Mouse (Mus musculus) CD8-positive naive resting alpha-beta T cell, adult 2 months (primary cell): ENCODE data around the gene Nebl.
A peak's percentile ranks its signal among the peaks of the same experiment; 100 is the strongest.

Experiments
- DNase-seq, 2 experiments: peaks; one replicate each; pipeline ENCODE4 v3.0.0; 2022; ENCODE audit warnings: low read depth in 2 of 2, low spot score in 2 of 2

The Nebl gene

DNA sequence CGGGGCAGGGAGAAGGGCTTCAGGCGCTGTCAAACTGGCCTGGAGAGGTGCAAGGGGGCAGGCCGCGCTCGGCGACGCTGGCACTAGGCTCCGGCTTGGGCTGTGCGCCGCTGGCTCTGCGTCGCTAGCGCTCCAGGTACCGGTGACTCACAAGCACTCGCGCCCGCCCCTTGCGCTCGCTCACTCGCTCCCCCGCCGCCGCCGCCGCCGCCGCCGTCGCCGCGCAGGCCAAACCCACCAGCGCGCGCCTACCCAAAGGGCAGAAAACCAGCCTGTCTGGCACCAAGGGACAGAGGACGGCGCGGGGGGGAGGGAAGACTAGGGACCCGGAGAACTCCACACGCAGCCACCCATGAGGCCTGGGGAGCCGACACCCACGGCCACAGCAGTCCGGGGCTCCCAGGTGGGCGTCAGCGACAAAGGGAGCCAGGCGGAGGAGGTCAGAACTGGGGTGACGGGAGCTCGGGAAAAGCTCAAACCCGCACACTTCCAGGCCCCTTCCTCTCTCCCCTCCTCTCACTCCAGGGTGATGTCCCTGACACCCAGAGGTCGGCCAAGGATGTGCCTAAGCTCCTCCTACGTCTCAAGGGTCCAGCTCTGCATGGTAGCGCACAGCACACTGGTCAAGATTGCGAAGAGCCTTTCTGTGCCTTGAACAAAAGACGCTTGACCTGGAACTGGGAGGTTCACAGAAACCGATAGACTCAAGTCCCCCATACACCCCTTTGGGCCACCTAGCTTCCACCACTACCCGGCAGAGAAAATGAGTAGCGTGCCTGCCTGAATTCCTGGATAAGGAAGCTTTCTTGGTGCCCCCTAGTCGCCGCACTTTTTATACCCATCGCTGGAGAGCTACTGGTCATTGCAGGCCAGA lies at the start of gene Nebl:
TSS of gene Nebl (minus strand) at position 508 of the 874 bp plus-strand sequence.
- peak; percentile 42 to 47 for DNase-seq

DNA sequence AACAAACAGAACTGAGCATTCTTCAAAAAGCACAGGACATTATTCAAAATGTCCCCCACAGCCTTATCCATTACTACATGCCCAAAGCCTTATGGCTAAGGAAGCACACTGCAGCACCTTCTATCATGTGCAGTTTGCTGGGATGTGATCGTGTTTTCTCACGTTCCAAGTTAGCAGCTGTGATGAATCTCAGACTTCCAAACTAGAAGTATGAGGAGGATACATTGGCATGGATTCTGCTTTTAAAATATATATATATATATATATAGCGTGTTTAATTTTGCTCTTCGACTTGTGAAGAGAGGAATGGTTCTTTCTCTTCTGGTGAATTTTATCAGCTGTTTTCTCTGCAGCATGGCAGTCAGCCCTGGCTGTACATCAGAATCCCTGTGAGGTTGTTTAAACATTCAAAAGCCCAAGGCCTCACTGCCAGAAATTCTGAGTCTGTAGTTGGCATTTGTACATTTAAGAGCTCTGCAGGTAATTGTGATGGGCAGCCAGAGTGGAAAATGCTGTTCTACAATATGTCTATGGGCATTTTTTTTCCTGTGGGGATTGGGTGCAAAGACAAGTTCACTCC lies 39.1 kb upstream of the Nebl start:
- no peak for DNase-seq

DNA sequence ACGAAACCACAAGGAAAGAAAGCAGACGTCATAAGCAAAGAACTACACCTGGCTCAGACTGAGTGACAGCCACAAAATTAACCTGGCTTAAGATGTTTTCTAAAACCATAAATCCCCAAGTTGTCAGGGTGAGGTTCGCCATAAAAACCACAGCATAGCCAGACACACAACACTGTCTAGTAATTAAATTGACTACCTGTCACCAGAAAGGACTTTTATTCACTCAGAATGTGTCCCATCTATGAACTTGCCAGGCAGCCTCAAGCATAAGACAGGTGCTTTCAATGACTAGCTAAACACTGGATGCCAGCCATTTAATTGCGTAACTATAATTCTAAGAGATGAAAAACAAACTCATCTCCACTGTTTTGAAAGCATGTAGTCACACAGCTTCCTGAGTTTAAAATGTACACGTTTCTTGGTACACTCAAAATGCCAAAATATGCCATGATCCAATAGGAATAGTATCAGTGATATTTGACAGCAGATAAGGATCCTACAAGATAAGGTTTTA lies 38.0 kb upstream of the Nebl start:
- no peak for DNase-seq

DNA sequence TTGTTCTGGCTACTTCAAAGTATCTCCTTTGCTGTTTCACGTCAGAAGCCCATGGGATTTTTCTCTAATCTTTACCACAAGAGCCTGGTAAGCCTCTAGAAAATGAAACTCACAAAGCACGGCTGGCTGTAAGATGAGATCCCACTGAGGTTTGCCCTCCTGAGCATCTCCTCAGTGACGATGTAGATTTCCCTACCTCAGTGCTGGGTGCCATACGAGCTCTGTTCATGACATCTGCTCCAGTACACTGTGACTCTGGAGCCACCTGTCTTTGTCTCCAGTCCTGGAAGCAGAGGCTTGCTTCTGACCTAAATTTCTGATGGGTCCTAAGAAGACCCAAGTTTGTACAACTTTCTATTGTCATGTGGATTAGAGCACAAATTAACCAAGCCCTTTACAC lies 25.0 kb upstream of the Nebl start:
- no peak for DNase-seq

DNA sequence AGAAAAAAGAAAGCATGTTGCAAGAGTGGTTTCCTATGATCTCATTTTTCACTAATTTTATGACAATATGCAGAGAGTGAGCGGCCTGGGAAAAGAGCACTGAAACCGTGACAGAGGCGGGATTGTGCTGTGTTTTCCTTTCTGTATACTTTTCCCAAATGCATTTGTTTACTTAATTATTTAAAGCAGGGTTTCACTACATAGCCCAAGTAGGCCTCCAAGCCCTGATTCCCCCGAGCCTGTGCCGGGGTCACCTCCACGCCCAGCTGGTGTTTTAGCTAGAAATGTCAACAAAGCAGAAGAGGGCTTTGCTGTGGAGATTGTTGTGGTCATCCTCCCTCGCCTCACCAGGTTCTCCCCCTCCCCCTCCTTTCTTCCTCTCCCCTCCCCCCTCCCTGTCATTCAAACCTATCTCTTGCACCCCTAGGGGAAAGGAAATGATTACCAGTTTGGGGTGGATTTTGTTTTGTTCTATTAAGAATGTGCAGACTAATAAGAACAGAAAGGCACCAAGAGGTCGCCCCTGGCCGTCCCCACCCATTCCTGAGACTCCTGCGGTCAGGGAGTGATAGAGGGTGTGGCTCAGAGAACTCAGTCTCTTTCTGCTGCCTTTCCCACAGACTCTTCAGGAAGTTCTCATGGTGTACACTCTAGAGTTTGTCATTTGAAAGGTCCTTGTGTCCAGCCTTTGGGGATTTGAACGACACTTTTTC lies 10.9 kb upstream of the Nebl start:
- DNase-seq: no peak

DNA sequence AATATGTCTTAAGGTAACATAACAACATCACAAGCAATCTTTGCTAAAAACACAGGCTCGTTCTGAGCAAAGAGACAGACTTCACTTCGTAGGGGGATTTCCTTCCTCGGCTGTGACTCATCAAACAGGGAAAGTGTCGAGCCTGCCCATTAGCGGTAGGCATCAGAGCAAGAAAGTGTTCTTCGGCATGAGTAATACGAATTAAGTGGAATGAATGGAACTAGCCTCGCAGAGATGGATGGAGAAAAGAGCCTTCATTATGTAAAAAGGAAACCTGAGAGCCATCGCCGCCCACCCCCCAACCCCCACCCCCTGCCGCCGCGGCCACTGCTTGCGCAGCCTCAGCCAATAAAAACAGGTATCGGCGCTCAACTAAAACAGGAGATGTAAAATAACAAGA lies 10.3 kb upstream of the Nebl start:
- DNase-seq: peak in 1 of 2 experiments; percentile 9

DNA sequence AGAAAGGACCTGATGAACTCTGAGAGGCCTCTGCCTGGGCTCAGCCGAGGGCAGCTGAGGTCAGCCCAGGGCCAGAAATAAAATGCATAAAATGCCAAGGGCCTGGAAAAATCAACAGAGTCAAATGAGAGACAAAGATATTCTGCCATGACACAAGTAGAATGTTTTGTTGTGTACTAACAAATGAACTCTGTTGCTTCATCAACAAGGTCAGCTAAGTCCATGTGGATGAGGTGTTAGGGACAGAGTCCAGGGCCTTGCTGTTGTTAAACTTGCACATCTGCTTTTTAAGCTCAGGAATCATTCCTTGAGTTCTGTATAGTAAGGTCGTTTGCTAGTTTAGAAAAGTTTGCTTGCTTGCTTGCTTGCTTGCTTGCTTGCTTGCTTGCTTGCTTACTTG lies 9.2 kb upstream of the Nebl start:
- DNase-seq: no peak

DNA sequence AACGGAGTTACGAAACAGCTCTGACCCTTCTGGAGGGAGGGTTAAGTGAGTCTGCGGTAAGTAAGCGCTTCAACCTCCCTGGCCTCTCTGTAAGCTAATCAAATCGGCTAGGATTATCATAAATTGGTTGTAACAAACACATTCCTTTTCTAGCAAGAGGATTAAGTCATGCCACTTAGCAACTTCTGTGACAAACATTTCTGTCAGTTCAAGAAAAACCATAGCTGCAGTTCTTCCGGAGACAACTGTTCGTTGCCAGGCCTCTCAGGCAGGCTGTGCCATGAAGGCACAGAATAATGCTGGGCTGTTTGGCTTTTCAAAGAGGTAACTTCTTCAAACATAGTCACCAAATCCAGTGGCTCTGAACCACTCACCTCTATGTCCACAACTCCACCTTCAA lies 946 bp upstream of the Nebl start:
- DNase-seq: no peak

DNA sequence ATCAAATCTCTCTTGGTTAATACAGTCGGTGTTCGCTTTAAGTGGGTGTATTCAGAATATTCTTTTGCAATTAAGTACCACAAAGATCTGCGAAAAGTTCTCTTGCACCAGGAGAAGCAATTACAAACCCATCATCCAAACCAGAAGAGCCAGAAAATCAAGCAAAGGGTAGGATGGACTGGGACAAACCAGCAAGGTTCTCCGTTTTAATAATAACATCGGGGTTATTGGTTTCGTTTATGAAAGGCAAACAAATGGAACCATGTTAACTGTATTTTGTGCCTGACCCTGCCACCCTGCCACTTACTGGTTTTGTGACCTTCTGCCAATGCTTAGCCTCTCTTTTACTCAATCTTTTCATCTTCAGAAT lies 552 bp upstream of the Nebl start:
- DNase-seq: no peak

DNA sequence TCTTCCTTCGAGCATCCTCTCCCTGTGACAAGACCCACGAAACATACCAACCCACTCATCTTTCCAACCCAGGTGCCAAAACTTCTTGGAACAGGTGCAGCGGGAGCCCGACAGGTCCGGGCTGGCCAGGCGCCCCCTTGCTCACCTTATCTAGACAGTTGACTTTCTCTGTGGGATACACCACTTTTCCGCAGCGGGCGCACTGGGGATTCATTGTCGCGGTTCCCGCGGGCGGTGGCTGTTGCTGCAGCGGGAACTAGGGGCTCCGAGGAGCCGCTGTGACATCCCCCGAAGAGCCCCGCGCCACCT lies 662 bp downstream of the Nebl start:
- DNase-seq: no peak

DNA sequence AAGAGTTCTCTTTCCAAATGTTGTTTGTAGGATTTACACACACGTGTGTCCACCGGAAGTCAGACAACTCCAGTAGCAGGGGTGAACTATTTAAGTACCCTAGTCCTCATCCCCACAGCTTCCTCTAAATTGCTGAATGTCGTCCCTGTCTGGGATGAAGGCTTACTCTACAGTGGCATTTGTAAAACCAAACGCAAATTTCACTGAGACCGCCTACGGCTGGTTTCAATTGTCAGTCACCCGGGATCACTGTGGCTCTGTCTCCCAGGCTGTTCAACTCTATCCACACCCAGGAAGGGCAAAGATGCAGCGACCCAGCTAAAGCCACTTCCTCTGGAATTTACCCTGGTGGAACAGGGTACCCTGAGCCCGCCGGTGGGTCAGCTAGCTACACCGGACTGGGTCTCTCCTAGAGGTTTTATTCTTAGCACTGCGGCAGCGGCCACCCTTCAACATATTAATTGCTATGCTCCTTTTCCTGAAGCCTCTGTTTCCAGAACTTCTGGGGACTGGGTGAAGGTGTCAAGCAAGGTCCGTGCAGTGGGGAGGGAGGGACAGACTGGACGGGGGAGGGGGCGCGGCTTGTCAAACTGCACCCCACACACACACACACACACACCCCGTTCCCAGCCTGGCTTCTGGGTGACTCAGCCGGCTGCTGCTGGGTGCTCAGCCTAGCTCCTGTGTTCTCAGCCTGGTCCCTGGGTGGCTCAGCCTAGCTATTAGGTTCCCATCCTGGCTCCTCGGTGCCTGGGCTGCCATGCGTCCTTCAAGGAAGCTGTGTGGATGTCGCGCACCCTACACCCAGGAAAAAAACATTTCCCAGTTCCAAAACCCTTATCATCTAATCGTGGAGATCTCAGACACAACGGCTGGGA lies 1.3 kb downstream of the Nebl start:
- DNase-seq: peak in 1 of 2 experiments; percentile 1

DNA sequence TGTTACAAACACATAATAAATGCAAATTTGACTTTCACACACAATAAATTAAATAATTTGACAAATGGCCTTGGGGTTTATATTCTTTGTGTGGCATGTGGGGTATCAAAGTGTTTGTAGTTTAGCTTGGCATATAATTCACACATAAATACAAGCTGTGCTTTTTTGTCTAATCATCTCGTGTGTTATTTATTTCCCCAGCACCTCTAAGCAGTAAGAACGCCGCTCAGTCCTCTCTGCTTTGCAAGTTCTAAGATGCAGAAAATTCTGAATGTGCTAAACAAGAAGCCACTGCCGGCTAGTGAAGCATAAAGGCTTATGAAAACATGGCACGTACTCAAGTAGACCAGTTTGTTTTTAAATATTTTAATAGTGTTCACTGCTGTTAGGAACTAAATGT lies 6.9 kb downstream of the Nebl start:
- no peak for DNase-seq

DNA sequence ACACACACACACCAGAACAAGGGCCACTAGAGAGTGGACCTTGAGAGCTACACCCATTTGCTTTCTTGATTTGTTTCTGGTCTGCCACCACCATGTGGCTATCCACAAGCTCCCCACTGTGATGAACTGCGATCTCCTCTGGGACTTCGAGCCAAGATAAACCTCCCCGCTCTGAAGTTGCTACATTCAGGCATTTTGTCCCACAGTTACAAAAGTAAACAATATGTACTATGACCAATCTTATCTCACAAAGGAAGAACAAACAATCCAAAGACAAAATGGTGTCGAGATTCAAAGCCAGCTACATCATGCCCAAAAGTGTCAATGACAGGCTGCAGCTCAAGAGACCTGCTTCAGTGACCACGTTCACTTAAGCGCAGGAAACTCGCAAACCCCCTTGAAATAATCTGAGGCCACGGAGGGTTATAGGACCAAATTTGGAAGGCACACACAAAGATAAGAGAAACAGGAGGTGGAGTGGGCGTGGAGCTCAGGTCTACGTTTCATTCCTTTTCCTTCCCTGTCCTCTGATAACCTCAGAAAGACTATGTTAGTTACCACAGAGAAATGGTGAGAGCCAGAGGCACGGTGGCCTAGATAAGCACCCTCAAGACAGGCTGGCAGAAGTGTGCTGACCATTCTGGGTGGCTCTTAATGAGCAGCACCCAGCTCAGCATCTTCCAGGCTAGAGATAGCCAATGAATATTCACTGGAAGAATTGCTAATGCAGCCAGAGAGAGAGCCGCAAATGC lies 7.8 kb downstream of the Nebl start:
- DNase-seq: no peak

DNA sequence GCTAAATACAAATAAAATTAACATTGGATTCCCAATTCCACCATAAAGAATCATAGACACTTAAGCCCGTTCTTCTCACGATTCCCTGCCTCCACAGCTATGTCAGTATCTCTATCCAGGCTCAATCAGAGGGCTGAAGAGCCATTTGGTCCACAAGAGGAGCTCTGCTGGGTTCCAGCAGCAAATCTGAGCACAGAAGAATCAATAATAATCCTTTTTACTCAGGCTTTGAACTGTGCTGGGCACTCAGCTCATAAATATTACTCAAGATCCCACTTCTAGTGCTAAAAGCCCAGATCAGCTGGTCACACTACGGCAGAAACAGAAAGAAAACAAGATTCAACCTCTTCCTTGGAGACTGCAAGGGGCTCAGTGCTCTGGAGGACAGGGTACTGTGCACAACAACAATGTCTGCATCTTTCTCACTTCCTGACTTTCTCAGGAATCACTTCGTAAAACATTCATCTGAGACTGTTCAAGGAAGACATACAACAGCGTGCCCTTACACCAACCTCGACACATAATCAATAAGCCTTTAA lies 10.0 kb downstream of the Nebl start:
- no peak for DNase-seq

DNA sequence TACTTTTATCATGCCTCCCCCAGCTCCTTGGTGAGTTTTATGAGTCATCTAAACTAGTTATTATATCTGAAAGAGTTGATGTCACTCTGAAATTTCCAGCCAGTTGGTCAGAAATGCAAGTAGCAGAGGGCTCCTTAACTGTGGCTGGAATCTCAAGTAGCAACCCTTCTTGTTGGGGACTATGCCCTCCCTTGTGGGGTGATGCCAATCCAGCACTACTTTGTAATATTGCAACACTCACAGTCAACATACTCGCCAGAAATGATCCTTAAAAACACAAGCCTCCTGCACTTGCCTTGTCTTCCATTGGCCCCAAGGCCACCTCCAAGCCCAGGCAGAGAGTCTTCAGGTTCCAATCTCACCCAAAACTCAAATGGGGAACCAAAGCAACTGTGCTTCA lies 13.0 kb downstream of the Nebl start:
- no peak for DNase-seq

DNA sequence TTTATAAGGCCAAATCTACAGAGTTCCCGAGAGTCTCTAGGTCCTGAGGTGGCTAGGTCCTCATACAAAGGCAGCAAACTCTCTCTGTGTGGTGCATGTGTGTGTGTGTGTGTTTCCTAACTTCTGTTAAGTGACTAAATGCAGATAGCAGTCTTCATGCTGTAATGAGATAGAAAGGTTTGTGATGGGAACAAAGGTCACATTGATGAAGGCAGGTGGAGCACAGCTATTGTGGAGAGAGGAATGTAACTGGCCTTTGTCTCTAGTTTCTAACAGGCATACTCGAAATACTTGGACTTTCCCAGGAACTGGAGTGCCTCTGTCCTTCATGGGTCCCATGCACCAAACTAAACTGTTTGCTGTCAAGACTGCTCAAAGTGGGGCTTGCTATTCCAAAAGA lies 14.1 kb downstream of the Nebl start:
- no peak for DNase-seq

DNA sequence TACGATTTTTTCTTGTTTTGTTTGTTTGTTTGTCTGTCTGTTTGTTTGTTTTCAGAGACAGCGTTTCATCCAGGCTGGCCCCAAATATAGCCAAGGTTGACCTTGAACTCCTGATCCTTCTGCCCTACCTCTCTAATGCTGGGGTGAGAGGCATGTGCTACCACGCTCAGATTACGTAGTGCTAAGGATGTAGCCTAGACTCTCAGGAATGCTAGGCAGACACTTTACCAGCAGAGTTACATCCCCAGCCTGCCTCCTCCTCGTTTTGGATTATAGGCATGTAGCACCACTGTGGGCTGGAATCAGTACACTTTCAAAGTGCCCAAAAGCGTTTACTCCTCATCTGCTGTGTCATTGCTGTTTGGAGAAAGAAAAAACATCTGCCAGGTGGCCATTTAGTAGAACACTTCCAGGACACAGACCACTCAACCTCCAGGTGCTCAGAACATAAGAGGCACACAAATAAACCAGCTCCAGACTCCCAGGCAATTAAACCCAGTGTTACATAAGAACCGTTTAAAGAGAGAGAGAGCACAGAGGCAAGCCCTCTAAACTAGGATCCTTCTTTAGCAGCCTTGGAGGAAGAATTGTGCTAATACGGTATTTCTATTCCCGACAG lies 16.0 kb downstream of the Nebl start:
- no peak for DNase-seq

DNA sequence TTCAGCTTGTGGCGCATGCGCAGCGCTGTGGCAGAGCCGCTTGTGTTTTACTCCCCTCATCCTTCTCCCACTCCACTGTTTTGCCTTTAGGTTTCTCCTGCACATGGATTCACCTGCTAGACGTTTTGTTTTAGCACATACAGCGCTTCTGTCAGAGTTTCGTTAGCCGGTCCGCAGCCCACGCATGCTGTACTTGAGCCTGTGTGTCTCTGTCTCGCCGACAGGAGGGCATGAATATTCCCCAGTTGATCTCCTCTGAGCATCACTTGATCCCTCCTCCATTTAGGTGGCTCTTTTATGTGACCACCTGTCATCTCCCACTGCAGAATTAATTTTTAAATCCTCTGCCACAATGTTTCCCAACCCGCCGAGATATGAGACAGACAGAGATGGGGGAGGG lies 16.6 kb downstream of the Nebl start:
- DNase-seq: no peak

DNA sequence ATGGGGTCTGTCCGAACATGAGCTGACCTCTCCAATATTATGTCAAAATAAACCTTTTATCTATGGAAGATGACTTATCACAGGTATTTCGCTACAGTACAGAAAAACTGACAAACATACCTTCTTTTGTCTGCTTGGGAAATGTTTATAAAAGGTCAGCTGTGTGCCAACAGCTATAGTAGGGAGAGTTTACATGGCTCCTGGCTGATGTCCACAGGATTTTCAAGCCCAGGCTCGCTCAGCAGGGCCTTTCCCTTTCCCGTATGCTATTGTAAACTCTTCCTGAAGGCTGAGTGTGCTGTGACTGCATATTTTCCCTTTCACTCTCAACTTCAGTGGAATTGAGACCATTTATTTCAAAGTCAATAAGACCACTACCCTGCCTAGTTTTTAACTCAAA lies 17.1 kb downstream of the Nebl start:
- DNase-seq: no peak

DNA sequence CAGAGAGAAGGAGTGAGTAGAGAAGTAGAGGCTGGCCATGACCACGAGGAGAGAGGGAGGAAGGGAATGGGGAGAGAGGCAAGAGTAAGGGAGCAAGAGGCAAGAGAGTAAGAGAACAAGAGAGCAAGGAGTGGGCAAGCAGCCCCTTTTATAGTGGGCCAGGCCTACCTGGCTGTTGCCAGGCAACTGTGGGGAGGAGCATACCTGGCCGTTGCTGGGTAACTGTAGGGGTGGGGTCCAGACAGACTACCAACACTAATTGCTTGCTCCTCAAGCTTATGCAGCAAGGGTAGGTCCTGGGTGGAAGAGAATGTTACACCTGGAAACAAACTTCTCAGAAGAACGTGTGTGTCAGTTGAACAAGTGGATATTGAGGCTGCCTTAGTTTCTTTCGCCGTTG lies 20.0 kb downstream of the Nebl start:
- no peak for DNase-seq
